Mouse (Mus musculus) thymus, postnatal 10 days (tissue): ENCODE data around the gene Ap4b1.
"Not testable (repeated sequence)": the region's sequence is repeated elsewhere in the genome, so short reads cannot be mapped to it uniquely, and the experiment has no call there.

ENCODE experiments used
- DNase-seq, 2 experiments: peaks; one replicate each; pipeline ENCODE4 v3.0.0; 2021; ENCODE audit warnings: low spot score in 2 of 2

Gene Ap4b1

DNA sequence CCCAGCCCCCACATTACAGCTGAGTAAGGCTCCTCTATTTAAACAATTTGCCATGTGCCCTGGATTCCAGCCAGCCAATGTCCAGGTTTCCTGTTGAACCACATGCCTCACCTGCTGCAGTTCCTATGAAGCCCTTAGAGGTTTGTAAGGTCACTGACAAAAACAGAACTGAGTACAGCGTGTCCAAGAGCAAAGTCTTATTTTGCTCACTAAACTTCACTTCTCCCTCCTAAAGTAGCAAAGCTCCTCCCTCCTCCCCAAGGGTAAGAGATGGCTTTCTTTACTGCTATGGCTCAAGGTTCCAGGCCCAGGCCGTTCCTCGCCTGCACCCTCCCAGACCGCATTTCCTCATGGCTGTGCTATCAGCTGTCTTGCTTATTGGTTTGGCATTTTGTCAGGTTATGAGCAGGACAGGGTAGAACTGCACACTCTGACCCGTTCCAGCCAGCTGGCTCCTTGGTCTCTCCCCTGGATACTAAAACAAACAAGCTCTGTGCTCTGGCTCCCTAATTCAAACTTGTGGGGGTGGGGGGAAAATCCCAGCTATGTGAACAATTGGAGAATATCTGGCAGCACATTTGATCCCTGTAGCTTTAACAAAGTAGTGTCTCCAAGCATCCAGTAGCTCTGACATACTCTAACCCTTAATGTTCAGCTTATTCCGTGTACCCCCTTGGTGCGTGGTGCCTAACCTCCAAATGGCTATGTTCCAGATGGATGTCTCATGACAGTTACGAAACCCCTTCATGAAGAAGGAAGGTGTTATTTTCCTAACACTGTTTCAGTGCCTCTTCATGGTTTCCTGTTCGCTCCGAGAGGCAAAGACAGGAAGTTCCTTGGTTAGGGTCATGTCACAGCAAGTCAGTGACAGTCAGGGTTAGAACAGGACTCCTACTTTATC is 7.4 kb upstream of the Ap4b1 start:
- peak; percentile 44 to 52 for DNase-seq

GRCm38 (mm10) chr3:103802861-103803260 is 6.5 kb upstream of the Ap4b1 start:
- peak; percentile 18 to 28 for DNase-seq

DNA sequence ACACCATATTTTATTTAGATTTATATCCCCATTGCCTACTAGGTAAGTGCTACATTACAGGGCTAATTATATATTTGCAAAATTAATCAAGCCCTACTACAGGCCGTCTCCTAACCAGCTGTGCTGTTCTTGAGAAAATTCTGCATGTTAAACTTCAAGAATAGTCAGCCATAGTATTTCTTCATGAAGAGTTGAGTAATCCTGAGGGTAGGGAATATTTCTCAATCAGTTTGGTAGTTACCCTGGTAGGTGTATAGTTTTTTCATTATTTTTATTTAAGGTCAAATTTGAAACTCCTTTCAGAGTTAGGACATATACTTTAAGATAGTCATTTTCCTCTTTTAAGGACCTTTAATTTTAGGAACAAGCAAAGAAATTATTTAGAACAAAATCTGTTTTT is 3.6 kb upstream of the Ap4b1 start:
- no peak for DNase-seq

- no peak for DNase-seq
Measured at GRCm38 (mm10) chr3:103809799-103810150, 455 bp downstream of the Ap4b1 start.

DNA sequence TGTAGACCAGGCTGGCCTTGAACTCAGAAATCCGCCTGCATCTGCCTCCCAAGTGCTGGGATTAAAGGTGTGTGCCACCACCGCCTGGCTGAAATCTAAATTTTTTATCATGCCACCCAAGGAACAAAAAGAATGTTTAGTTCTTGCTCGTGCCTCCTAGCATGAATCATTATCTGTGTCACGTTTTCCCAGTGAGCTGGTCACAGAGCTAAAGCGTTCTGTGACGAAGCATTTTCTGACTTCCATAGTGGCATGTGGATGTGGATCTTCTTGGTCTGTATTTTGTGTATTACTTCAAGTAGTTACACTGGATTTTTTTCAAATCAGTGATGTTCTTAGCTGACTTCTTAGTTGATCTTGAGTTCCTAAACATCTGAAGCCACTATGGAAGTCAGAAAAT is 1.6 kb downstream of the Ap4b1 start:
- DNase-seq: no peak

- no peak for DNase-seq
Measured at GRCm38 (mm10) chr3:103827548-103827947, 18.2 kb downstream of the Ap4b1 start.

DNA sequence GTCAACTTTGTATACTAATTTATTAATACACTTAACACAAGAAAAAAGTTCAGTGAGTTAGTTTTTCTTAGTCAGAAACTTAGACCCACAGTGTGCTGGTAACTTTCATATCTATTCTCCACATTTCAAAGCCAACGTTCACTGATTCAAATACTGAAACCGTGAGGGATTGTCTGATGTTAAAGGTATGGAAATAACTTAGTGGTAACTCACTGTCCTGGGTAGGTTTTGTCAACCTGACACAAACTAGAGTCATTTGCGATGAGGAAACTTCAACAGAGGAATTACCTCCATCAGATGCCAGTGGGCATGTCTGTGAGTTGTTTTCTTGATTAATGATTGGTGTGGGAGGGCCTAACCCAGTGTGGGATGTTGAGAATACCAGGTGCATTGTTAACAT is 19.7 kb downstream of the Ap4b1 start:
- no peak for DNase-seq

DNA sequence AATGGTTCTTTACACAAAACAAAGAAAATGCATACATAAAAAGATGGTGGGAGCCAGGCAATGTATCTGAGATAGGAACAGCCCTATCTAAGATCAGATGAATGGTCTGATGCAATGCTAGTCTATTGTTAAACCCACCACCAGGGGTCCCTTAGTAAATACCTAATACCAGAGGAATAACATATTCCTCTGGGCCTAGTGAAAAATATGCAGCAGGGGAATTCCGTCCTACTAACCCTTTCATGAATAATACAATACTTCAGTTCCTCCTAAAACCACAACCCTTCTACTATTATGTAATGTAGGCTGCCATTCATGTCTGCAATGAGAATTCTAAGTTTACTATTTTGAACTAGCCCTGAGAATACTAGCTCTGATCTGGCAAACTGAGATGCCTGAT is 21.4 kb downstream of the Ap4b1 start:
- DNase-seq: not testable (repeated sequence)

DNA sequence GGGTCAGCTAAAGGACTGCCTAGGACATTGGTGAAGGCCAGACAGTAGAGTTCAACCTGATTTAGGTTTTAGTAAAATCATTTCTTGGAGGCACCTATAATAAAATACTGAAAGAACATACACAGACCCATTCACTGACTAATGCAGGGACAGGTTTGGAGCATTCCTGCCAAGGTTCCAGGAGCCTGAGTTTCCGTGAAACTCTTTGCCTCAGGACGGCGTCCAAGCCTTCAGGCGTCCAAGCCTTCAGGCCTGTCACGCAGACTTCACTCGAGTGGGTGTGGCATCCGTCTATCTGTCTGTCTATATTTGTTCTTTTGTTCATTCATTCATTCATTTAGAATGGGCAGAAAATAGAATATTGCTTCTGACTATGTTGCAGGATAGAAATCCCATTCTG is 21.8 kb downstream of the Ap4b1 start:
- DNase-seq: no peak

GRCm38 (mm10) chr3:103832426-103832825 is 23.1 kb downstream of the Ap4b1 start, which contains the start of gene Bcl2l15:
TSS of gene Bcl2l15 (plus strand) at chr3:103832601.
- DNase-seq: no peak

DNA sequence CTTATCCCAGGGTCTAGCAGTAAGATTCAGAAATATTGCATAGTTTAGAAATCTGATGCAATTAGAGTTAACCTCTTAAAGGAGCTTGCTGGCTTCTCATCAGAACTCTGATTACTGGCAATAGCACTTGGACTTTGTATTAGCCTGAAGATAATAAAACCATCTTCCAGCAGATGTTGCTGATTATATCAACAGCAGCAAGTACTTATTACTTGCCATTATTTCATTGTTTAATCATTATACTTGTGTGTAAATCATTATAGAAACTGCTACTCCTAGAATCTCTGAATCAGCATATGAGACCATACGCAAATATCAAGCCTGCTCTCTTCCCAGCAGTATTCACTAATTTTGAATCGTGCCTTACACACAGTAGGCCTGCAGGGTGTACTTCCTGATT is 24.7 kb downstream of the Ap4b1 start:
- DNase-seq: no peak

DNA sequence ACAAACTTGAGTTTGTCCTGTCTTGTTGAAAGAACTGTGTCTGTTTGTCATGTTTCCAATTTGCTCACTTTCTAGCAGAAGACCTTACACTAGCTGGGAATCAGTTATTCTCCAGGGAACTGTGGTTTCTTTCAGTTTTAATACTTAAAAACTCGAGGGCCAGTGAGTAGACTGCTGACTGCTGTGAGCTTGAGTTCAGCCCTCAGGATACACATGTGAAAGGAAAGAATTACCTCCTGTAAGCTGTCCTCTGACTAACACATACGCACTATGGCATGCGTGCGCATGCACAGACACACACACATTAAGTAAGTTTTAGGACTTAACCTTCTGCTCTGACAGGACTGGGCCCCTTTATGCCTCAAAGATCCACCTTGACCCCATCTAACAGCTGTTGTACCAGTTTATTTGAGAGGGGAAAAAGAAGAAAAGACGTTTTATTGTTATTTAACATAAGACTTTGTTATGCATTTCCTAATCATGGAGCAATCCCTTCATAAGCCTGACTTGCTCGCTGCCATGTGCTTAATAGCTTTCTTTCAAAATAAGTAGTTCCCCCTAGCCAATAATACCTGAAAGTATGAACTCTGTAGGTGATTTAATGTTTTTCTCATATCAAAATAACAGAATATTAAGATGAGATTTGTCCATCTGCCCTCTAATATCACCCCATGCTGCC is 26.1 kb downstream of the Ap4b1 start:
- no peak for DNase-seq

GRCm38 (mm10) chr3:103835951-103836310 is 26.6 kb downstream of the Ap4b1 start:
- DNase-seq: no peak

GRCm38 (mm10) chr3:103836453-103836852 is 27.1 kb downstream of the Ap4b1 start:
- no peak for DNase-seq

- no peak for DNase-seq
Measured at GRCm38 (mm10) chr3:103839711-103840110, 30.4 kb downstream of the Ap4b1 start.

GRCm38 (mm10) chr3:103840195-103840594 is 30.9 kb downstream of the Ap4b1 start:
- DNase-seq: not testable (repeated sequence)

GRCm38 (mm10) chr3:103840946-103841345 is 31.6 kb downstream of the Ap4b1 start:
- DNase-seq: not testable (repeated sequence)

DNA sequence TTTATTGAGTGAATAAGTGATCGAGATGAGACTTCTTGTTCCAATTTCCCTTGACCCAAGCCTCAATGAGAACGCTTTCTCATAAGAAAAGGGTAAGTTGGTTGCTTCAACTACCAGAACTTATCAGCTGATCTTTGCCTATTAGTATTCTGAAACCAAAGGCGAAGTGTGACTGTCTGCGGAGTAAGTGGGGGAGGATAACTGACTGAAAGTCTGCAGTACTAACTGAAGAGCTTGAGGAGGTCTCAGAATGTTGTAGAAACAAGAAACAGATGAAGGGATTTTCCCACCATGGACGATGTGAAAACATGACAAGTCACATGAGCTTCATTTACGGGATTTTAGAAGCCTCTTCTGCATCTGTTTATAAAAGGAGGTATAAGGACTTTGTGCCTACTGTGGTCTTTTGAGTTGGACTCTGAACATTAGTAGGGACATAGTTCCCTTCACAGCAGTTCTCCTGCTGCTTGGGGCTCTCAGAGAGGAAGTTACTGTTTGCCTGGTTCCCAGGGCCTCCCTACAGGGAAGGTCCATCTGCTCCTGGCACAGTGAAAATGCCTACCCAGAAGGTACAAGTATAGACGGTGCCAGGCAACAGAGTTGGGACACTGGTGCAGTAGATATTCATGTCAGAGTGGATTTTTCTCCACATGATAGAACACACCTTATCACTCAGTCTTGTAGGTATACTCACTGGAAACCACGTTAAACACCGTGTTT is 41.5 kb downstream of the Ap4b1 start:
- DNase-seq: no peak

- DNase-seq: no peak
Measured at GRCm38 (mm10) chr3:103851481-103851880, 42.2 kb downstream of the Ap4b1 start.

- no peak for DNase-seq
Measured at GRCm38 (mm10) chr3:103851882-103852281, 42.6 kb downstream of the Ap4b1 start.

DNA sequence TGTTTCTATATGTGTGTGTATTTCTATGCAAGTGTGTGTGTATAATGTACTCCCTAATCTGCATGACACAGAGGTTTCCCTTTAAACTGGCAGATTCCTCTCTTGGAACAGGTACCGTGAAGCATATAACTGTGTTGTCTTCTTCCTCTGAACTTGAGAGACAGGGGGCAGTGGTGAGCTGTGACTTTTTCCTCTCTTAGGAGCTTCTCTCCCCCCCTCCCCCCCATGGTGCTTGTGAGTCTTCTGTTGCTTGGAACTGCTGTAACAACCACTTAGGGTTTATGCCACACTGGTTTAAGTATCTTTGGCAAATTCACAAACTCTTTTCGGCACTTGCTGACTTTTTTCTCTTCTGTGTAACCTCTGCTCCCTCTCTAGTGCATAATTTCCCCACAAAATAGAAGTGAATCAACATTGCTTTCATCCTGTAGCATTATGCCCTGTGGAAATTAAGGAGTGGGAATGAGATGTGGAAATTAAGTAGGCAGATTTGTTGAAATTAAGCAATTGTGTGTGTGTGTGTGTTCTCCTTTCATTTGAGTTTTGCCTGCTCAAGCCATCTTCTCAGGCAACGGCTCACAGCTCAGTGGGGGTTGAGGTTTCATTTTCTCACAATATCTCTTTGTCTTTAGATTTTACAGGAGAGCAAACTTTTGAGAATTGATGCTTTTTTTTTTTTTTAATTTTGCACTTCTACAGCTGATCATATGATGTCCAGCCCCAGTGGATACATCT is 43.4 kb downstream of the Ap4b1 start:
- DNase-seq: peak; percentile 78 to 93

DNA sequence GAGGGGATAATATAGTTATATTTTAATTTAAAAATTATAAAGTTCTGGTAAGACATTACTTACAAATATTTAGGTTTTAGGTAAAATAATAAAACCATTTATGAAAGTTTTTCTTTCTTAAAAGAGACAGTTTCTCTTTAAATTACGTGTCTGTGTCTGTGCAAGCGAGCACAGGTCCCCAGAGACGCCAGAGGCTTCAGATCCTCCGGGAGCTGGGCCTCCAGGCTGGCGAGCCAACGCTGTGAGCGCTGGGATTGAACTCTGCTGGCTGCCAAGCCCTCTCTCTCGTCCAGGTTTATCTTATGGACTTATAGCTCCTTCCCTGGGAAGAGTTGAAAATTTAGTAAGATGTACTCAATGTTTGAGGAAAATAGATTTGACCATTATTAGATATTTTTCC is 44.5 kb downstream of the Ap4b1 start:
- no peak for DNase-seq
